Mouse (Mus musculus): ENCODE results near the gene Gpr68.
A peak's percentile ranks its signal among the peaks of the same experiment; 100 is the strongest.

The Gpr68 gene

GRCm38 (mm10) chr12:100907598-100908297 is at the start of gene Gpr68:
Gene Gpr68 (minus strand): TSS chr12:100908198.
- DNase-seq (ENCODE audit: low spot score), result no peak

- DNase-seq (ENCODE audit: low spot score), result no peak
These were observed 49.3 kb upstream of the Gpr68 start for GRCm38 (mm10) chr12:100957257-100957656.

GRCm38 (mm10) chr12:100956825-100957224 is 48.8 kb upstream of the Gpr68 start:
- DNase-seq (ENCODE audit: low spot score), result no peak

- no peak for DNase-seq (ENCODE audit: low spot score)
These were observed 48.0 kb upstream of the Gpr68 start for GRCm38 (mm10) chr12:100956028-100956427.

GRCm38 (mm10) chr12:100953926-100954325 is 45.9 kb upstream of the Gpr68 start:
- no peak for DNase-seq (ENCODE audit: low spot score)

GRCm38 (mm10) chr12:100952193-100952931 is 44.4 kb upstream of the Gpr68 start:
- peak; percentile 74 for DNase-seq (ENCODE audit: low spot score)

GRCm38 (mm10) chr12:100949146-100949545 is 41.1 kb upstream of the Gpr68 start:
- no peak for DNase-seq (ENCODE audit: low spot score)

- DNase-seq (ENCODE audit: low spot score), result no peak
These were observed 40.0 kb upstream of the Gpr68 start for GRCm38 (mm10) chr12:100948021-100948420.

- no peak for DNase-seq (ENCODE audit: low spot score)
These were observed 38.0 kb upstream of the Gpr68 start for GRCm38 (mm10) chr12:100945948-100946347.

GRCm38 (mm10) chr12:100945501-100945900 is 37.5 kb upstream of the Gpr68 start:
- DNase-seq (ENCODE audit: low spot score), result no peak

- no peak for DNase-seq (ENCODE audit: low spot score)
These were observed 36.9 kb upstream of the Gpr68 start for GRCm38 (mm10) chr12:100944921-100945336.

GRCm38 (mm10) chr12:100943146-100943545 is 35.1 kb upstream of the Gpr68 start:
- DNase-seq (ENCODE audit: low spot score), result no peak

GRCm38 (mm10) chr12:100941361-100941760 is 33.4 kb upstream of the Gpr68 start:
- DNase-seq (ENCODE audit: low spot score), result no peak

- no peak for DNase-seq (ENCODE audit: low spot score)
These were observed 29.7 kb upstream of the Gpr68 start for GRCm38 (mm10) chr12:100937441-100938360.

- no peak for DNase-seq (ENCODE audit: low spot score)
These were observed 28.7 kb upstream of the Gpr68 start for GRCm38 (mm10) chr12:100936737-100937136.

- peak; percentile 63 for DNase-seq (ENCODE audit: low spot score)
These were observed 28.1 kb upstream of the Gpr68 start for GRCm38 (mm10) chr12:100936116-100936515.

GRCm38 (mm10) chr12:100934796-100935195 is 26.8 kb upstream of the Gpr68 start:
- DNase-seq (ENCODE audit: low spot score), result no peak

GRCm38 (mm10) chr12:100931653-100932052 is 23.7 kb upstream of the Gpr68 start:
- no peak for DNase-seq (ENCODE audit: low spot score)

- no peak for DNase-seq (ENCODE audit: low spot score)
These were observed 20.3 kb upstream of the Gpr68 start for GRCm38 (mm10) chr12:100928286-100928685.

- DNase-seq (ENCODE audit: low spot score), result peak; percentile 65
These were observed 17.9 kb upstream of the Gpr68 start for GRCm38 (mm10) chr12:100925644-100926619.

Data from left cerebral cortex, adult 11 months (tissue).